Mouse (Mus musculus) embryo, embryonic 11 days (tissue): ENCODE measurements around the gene Vwa3b.
A peak's percentile ranks its signal among the peaks of the same experiment; 100 is the strongest.

Experiments used
- DNase-seq: peaks from one replicate; pipeline ENCODE4 v3.0.0-alpha.2; 2015

Vwa3b gene

DNA sequence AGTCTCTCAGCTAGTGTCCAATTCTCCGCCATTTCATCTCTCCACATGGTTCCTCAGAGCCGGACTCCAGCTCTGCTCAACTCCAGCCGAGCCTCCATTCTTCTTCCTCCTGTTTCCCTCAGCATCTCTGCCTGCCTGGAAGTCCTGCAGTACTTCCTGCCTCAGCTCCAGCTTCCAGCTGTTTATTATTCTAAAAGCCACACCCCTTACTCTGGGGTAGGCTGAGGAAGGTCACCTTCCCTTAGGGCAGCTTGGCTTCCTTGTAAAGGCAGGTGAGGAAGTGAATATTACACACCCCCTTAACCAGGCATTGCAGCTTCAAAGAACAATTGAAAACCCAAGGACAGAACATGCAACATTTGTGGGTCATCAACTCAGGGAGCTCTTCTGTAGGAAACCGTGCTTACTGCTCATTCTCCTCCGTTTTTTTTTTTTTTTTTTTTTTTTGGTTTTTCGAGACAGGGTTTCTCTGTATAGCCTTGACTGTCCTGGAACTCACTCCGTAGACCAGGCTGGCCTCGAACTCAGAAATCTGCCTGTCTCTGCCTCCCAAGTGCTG is 103.7 kb downstream of the Vwa3b start:
- no peak for DNase-seq

DNA sequence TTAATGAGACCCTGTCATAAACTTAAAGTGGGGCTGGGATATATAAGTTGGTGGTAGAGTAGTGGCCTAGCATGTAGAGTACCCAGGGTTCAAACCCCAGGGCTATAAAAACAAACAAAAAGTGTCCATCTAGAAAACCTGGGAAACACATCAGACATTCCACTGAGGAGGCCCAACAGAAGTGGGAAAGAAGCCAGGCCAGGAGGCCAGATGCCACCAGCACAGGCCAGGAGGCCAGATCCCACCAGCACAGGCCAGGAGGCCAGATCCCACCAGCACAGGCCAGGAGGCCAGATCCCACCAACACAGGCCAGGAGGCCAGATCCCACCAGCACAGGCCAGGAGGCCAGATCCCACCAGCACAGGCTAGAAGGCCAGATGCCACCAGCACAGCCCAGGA is 104.8 kb downstream of the Vwa3b start:
- no peak for DNase-seq

DNA sequence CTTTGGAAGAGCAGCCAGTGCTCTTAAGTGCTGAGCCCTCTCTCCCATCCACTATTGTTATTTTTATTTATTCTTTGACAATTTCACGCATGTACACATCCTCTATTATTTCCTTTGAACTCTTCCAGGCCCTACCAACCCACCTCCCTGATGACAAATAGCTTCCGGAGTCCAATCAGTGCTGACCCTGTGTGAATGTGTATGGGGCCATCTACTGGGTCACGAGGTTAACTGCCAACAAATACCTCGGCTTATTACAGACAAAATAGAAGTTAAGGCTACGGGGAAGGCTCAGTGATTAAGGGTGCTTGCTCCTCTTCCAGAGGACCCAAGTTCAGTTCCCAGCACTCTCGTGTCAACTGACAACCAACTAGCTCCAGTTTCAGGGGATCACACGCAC is 106.0 kb downstream of the Vwa3b start:
- no peak for DNase-seq

DNA sequence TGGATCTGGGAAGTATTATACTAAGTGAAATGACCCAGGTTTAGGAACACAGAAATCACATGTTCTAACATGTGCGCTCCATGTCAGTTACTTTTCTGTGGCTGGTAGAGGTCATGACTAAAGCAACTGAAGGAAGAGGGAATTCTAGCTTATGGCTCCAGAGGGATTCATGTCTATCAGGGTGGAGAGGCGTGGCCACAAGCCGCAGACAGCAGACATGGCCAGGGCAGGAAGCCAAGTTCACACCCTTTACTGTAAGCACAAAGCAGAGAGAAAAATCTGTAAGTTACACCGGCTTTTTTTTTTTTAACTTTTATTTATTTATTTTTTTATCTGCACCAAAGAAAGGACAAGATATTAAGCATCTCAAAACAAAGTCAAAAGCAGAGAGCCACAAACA is 119.6 kb downstream of the Vwa3b start:
- no peak for DNase-seq

DNA sequence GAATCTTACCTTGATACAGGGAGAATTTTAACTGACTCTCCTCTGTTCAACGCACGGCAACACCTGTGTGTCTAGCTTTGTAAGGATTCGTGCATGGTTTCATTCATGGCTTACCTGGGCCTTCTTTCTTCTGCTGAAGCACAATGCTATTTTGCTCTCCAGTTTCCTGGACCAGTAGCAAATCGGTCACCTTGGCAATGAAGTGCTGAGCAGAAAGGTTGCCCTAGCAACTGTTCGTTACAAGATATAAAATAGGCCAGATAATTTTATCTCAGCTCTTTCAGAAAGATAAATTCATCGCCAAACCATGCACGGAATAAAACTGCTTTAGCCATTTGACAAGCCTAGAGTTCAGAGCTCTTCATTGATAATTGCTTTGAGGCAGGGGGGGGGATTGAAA is 123.5 kb downstream of the Vwa3b start:
- no peak for DNase-seq

DNA sequence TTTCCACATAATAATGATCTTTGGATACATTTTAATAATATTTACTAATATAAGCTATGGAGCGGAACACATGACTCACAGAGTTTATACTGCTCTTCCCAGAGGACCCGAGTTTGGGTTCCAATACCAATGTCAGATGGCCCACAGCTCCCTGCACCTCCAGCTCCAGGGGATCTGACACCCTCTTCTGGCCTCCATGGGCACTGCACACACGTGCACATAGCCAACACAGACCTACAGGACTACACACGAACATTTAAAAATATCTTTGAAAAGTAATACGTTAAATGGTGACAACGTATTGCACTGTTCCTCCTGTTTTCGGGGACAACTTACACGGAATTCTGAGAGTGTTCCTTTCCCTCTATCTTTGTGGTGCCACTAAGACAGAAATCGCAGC is 125.5 kb downstream of the Vwa3b start:
- no peak for DNase-seq

DNA sequence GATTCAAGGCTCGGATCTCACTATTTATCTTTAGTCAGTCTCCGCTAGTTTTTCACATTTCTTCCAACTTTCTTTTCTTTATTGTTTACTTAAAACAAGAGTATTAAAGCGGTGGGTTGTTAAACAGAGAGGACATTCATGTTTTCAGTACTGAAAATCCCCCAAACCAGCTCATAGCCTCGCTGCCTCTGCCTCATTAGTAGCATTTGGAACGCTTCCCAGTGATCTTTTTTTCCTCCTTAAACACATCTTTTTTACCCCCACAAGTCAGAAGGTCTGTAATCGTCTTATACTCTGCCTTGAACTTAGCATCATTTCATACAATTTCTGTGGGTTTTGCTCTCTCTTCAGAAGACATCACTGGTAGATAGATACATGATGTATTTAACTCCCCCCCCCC is 139.7 kb downstream of the Vwa3b start:
- no peak for DNase-seq

DNA sequence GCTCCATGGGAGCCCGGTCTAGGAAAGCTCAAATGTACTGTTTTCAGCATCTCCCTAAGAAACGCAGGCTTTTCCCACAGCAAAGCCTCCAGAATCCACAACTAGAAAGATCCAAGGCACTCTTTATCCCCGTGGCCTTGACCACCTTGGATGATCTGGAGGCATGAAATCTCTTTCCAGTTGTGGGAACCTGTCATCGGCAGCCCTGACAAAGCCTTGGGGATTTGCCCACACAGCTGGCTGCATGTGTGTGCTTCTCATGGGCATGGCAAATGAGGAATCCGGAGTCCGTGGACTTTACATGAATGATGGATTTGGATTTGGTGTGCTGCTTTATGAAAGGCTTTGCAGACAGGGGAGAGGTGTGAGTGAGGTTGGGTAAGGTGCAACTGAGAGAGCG is 141.5 kb downstream of the Vwa3b start:
- no peak for DNase-seq

DNA sequence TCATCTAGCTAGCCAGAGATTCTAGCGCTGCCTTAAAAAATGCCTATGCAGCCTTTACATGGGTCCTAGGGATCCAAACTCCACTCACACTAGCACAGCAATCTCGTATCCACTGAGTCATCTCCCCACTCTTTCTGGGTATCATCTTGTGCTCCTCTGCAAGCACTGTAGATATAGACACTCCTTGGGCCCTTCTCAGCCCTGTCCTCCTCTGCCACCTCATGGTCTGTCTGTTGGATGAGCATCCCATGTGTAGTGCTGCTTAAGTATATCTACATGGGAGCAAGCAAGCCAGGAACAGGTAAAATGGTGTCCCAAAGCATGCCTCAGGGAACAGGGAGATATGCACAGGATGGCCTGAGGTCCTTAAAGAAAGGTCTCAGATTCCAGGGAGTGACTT is 151.5 kb downstream of the Vwa3b start:
- no peak for DNase-seq

DNA sequence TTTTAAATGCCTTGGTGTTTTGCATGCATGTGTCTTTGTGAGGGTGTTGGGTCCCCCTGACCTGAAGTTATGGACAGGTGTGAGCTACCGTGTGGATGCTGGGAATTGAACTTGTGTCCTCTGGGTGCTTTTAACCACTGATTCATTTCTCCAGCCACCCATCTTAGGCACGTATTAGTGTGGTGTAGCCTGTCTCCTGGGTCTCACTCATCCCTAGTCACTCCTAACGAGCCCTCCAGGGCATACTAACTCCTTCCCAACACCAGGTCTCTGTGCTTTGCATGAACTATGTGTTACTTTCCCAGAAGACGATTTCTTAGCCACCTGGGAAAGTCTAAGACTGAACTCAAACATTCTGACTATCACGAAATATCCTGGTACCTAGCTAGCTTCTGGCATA is 153.5 kb downstream of the Vwa3b start:
- DNase-seq: no peak

DNA sequence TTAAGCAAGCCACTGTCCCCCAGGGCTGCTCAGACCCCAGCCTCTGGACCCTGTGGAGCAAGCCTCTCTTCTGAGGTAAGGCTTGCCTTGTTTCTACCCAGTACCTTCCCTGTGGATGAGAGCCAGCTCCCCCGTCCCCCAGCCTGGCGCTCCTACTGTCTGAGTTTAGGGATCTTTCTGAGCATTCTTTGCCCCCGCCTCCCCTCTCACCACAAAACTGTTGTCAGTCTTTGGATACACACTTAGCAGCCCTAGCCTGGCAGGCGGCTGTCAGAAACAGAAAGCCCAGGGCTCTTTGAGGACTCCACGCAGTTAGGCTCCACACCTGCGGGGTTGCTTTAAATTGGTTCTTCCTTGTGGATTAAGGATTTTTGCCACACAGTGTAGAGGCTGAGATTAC is 160.7 kb downstream of the Vwa3b start:
- no peak for DNase-seq

DNA sequence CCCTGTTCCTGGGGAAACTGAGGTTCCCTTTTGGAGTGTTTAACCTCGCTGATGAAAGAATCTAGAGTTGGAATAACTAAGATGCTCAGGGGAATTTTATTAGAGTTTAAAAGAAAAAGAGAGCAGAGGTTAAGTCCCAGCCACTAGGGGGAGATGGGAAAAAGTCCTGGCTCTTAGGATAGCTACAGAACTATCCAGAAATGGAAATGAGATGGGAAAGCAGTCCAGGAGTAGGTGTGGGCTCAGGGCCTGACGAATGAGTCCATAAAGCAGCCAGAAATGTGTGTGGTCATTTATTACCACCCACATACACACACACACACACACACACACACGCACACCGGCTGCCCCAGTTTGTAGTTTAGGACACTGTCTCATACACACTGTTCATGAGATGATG is 168.2 kb downstream of the Vwa3b start:
- peak; percentile 45 for DNase-seq

DNA sequence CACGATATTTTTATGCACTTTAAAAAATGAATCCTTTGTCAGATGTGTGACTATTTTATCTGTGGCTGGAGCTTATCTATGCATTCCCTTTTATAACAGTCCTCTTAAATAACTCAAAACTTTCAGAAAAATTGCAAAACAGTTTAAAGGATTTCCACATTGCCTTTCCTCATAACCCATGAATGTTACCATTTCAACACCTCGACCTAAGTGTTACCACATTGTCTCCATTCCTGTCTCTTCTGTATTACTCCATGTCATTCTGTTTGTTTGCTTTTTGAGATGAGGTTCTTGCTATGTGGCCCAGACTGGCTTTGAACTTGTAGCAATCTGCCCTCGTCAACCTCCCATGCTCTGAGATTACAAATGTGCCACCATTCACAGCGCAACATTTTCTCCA is 175.0 kb downstream of the Vwa3b start:
- no peak for DNase-seq

DNA sequence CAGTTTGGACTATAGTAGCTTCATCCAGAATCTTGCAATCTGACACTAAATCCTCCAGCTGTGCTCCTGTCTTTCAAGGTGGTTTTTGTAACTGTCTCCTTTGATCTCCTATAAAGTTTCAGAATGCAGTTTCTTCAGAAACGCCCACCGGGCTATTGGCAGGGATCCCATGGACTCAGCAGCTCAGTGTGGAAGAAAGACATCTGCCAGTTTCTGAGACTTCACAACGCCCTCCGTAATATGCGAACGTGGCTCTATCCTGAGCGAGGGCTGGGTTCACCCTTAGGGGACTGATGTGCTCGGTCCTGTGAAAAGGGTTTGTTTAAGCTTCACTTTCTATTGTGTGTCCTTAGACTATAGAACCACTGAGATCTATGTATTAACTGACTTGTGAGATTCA is 181.3 kb downstream of the Vwa3b start:
- DNase-seq: no peak

DNA sequence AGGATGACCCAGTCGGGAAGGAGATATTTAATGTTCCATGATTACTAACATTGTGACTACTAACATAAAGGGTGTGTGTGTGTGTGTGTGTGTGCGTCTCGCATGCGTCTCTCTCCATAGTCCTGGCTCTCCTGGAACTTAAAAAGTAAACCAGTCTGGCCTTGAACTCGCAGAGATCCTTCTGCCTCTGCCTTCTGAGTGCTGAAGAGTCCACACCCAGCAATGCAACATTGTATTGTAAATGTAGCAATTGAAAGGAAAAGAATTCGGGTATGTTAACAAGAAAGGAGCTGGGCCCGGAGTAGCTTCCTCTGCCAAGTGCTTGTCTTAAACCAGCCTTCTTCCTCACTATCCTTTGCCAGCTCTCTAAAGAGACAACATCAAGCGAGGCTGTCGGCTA is 186.0 kb downstream of the Vwa3b start:
- DNase-seq: no peak

DNA sequence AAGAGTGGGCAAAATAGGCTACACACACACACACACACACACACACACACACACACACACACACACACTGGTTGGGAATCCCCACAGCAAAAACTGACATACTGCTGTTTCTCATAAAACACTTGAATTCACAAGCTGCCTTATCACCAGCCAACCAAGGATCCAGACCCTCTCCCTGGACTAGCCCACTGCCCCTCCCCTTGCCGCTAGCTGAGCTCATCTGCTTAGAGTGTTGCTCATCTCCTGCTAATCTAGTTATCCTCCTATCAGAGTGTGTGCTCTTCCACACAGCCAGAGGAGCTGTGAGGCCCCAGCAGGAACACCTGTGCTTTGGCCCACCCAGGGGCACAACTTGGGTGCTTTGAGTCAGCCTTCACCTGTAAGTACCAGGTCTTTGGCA is 187.7 kb downstream of the Vwa3b start, which contains the start of gene Cnga3:
TSS of gene Cnga3 (plus strand) at position 291 of the 400 bp plus-strand sequence.
- no peak for DNase-seq

DNA sequence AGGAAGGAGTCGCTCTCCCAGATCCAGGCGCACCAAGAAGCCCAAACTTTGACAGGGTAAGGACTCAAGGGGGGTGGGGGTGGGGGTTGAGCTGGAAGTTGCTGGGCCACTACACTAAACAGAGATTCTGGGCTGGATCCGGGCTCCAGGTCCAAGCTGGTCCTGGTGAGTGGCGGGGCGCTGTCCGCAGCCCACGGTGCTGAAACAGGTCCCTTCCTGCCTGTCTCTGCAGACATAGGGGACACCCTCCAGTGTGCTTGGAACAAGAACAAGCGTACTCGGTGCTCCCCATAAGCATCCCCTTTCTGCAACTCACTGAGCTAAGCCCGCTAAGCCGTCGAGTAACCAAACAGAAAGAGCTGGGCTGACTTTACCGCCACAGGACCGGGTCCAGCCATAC is 192.0 kb downstream of the Vwa3b start:
- DNase-seq: peak; percentile 73

DNA sequence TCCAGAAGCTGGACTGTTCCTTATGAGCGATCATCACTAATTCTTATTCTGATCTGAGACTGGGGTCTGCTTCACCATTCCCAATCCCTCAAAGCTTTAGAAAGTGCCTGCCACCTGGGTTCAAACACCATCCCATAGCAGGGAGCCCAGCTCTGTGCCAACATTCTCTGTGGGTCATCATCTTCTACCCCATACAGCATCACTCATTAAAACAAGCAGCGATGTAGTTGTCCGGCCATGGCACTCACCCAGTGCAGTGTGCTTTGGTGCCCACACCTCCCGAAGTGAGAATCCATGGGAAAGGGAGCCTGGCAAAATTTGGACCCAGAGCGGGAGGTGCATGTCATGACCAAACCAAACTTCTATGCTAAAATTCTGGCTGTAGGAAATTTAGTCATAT is 193.2 kb downstream of the Vwa3b start:
- DNase-seq: no peak

DNA sequence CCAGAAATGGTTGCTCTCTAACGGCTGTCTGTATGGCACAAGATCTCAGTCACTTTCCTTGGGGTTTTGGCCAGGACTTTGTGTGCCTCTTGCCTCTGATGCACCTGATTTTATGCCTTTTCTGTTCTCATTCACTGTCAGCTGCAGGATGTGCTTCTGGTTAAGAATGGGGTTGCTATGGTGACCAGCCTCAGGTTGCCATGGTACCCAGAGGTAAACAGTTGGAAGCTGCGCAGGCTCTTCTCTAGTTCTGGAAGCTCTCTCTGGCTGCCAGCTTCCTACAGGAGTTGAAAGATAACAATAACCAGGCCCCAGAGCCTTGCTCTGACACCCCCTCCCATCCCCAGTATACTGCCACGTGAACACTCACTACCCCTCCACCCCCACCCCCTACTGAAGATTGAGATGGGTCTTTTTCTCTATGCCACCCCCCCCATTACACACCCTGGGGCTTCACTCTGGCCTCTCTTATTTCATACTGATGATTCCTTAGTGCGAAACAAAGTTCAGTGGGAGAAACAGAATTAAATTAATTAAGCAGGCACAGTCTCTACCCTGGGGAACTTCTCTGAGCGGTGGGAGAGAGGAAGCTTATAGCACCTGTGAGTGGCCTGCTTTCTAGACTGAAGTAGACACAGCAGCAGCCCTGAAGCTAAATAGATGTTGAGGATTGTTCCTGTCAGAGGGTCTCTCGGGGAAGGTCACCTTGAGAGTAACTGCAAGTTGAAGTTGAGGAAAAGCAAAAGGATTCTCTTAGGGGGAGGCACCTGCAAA is 193.9 kb downstream of the Vwa3b start:
- DNase-seq: peak; percentile 79

DNA sequence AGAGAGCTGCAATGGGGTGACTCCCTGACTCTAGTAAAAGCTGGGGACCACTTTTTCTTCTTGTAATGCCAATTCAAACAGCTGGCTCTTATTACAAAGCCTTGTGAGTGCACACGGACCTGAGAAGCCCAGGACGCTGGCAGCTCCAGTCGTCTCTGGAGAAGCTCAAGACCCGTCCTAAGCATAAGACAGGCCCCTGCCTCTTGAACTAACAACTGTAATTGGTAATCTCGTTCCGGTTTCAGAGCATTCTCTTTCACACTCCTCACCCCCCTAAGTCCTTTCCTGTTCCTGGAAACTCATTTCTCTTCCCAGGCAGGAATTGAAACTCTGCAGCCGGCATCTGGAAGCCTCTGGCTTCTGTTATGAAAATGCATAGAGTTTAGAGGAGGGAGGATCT is 195.6 kb downstream of the Vwa3b start:
- DNase-seq: no peak

DNA sequence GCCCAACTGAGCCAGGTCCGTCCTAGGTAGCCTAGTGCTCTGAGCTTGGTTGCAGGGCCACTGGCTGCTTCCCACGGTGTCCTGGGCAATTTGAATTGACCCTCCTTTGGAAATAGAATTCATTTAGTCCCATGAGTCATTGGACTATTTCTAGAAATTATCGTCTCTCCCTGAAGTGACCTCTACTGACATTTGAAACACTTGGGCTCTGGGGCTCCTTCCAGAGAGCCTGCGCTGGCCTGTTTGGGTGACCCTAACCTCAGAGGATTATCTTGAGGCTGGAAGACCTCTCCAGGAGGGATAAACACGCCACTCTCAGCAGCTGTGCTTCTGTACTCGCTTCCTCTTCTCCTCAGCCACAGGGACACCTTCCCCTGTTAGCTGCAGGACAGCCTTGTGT is 204.0 kb downstream of the Vwa3b start:
- no peak for DNase-seq

DNA sequence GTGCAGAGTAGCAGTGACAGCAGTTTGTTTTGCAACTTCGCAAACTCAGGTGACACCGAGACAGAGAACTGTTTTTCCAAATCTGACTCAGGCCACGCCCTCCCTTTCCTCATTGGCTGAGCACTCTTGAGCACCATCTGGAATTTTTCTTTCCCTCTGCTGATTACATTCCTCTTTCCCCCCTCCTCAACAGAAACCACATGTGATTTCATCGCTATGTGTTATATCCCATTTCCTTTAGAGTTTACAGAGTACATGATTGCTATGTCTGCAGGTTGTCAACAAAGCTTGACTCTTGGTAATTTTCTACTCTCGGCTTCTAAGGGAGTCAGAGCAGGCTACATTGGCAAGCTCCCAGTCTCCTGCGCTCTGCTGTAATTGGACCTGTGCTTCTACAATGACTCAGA is 204.9 kb downstream of the Vwa3b start:
- DNase-seq: peak; percentile 53
